Mouse (Mus musculus) testis, adult 2 months (tissue): Measurements from ENCODE around the gene Acox3. TPM values are rescaled to one million over a fixed set of nuclear protein-coding genes. Genes with fewer than 3 reads are reported as not detected.
A peak's percentile ranks its signal among the peaks of the same experiment; 100 is the strongest.

Source experiments
- H3K27ac ChIP-seq: fragments of 200-500 bp; 2 replicates; pipeline ENCODE4 v1.5.1; 2012; ENCODE audit warnings: low read depth, low read length; ENCODE audit not compliant: control insufficient read depth, insufficient read depth
- H3K27me3 ChIP-seq: fragments of 200-500 bp; 2 replicates; pipeline ENCODE4 v1.6.1; 2012; ENCODE audit warnings: mild to moderate bottlenecking, low read length, moderate library complexity; ENCODE audit not compliant: control insufficient read depth, insufficient read depth
- H3K36me3 ChIP-seq: fragments of 200-500 bp; 2 replicates; pipeline ENCODE4 v1.6.1; 2012; ENCODE audit warnings: mild to moderate bottlenecking, low read length; ENCODE audit not compliant: control insufficient read depth, insufficient read depth
- H3K4me1 ChIP-seq: fragments of 200-500 bp; 2 replicates; pipeline ENCODE4 v1.6.1; 2012; ENCODE audit warnings: low read length; ENCODE audit not compliant: control insufficient read depth, insufficient read depth
- H3K4me3 ChIP-seq: fragments of 200-500 bp; 2 replicates; pipeline ENCODE4 v1.5.1; 2012; ENCODE audit warnings: low read depth, mild to moderate bottlenecking, low read length, moderate library complexity, mixed read lengths; ENCODE audit not compliant: control insufficient read depth
- CTCF ChIP-seq: fragments of 200-500 bp; IDR thresholded peaks from 2 replicates; pipeline ENCODE4 v1.5.1; 2012; ENCODE audit warnings: low read depth, mild to moderate bottlenecking, inconsistent platforms, low read length, moderate library complexity; ENCODE audit not compliant: control insufficient read depth, insufficient read depth, insufficient replicate concordance
- POLR2A ChIP-seq: fragments of 200-500 bp; IDR thresholded peaks from 2 replicates; pipeline ENCODE4 v1.6.1; 2012; ENCODE audit warnings: low read depth, mild to moderate bottlenecking, inconsistent platforms, low read length, moderate library complexity; ENCODE audit not compliant: control insufficient read depth
- polyA plus RNA-seq: library from polyadenylated mRNA; depleted of rRNA; stranded (reverse); fragments of >200 nt; gene quantifications from 2 replicates; pipeline ENCODE4 v1.2.3, GENCODE M21; 2012

Gene Acox3
- polyA plus RNA-seq, 1 experiment = 45.2 TPM

DNA sequence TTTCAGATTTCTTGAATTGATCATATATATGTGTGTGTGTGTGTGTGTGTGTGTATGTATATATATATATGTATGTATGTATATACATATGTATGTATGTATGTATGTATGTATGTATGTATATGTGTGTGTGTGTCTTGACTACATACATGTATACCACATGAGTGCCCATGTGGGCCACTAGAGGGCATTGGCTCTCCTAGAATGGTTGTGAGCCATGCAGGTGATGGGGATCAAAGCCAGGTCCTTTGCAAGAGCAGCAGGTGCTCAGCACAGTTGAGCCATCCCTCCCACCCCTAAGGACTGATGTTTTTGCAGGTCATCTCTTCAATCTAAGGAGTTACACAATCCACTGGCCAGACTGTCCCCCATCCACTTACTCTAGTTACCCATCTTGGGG, 46.5 kb downstream of the Acox3 start:
- Histone ChIP-seq H3K27me3 (no peaks in the 10 kb centered on the region), H3K4me1 (no peaks in the 10 kb centered on the region; the same call in none of the 2 replicates), H3K4me3 (no peak overlapping the region), H3K36me3 (no peaks in the 10 kb centered on the region), H3K27ac (no peak overlapping the region)
- TF ChIP-seq POLR2A (no peak), CTCF (no peak)

- Histone ChIP-seq H3K4me3 (no peak overlapping the region), H3K36me3 (no peaks in the 10 kb centered on the region), H3K4me1 (no peaks in the 10 kb centered on the region; the same call in 1 of the 2 replicates), H3K27me3 (no peaks in the 10 kb centered on the region), H3K27ac (no peak overlapping the region)
- TF ChIP-seq POLR2A (no peak), CTCF (no peak)
These were observed 47.9 kb downstream of the Acox3 start for GRCm38 (mm10) chr5:35630706-35631105.

DNA sequence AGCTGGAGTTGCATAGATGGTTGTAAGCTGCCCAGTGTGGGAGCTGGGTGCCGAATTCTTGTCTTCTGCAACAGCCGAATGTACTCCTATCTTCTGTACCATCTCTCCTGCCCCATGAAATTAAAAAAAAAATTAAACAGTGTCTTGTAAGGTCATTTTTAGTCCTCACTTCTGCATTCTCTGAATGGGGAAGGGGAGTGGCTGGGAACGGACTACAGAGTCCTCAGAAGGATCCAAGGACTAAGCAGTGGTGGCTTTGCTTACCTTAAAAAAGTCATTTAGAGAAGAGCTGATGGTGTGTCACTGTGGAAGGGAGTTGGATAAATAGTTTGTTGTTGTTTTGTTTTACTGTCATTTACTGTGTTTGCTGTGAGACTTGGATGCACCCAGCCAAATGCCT, 48.4 kb downstream of the Acox3 start:
- H3K36me3 ChIP-seq = no peaks in the 10 kb centered on the region
- no peak overlapping the region for H3K4me3 ChIP-seq
- TF ChIP-seq POLR2A = no peak
- TF ChIP-seq CTCF = no peak
- no peaks in the 10 kb centered on the region; the same call in 1 of the 2 replicates for H3K4me1 ChIP-seq
- H3K27ac ChIP-seq = no peak overlapping the region
- no peaks in the 10 kb centered on the region for H3K27me3 ChIP-seq

GRCm38 (mm10) chr5:35631755-35632154, 48.9 kb downstream of the Acox3 start:
- Histone ChIP-seq H3K27ac (no peak overlapping the region), H3K4me1 (no peaks in the 10 kb centered on the region; the same call in 1 of the 2 replicates)
- TF ChIP-seq POLR2A = no peak
- TF ChIP-seq CTCF = no peak

DNA sequence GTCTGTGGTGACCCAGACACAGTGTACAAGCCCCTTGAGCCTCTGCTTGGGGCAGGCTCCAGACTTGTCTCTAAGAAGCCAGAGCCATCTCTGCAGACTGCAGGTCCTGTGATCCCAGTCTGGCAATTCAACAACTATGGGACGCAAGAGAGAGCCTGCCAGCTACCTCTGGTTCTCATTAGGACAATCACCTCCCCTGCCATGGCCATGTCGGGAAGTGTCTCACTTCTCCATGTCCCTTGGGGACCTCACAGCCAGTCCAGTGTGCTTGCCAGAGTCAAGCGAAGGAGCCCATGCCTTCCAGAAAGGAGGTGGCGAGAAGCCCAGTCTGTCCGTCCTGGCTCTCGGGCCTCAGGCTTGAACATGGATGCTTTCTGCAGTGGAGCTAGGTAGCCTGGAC, 50.0 kb downstream of the Acox3 start:
- H3K4me3 ChIP-seq = no peak overlapping the region
- H3K4me1 ChIP-seq = no peaks in the 10 kb centered on the region
- H3K36me3 ChIP-seq = no peaks in the 10 kb centered on the region
- H3K27me3 ChIP-seq = no peaks in the 10 kb centered on the region
- TF ChIP-seq CTCF (no peak), POLR2A (no peak)
- no peak overlapping the region for H3K27ac ChIP-seq

More at GRCm38 (mm10) chr5:35631755-35632154, 48.9 kb downstream of the Acox3 start:
- H3K4me3 ChIP-seq = no peak overlapping the region
- H3K36me3 ChIP-seq = no peaks in the 10 kb centered on the region
- H3K27me3 ChIP-seq = no peaks in the 10 kb centered on the region

GRCm38 (mm10) chr5:35636016-35636415, 53.2 kb downstream of the Acox3 start:
- Histone ChIP-seq H3K27me3 (no peaks in the 10 kb centered on the region), H3K4me3 (no peak overlapping the region), H3K4me1 (no peaks in the 10 kb centered on the region), H3K27ac (peak overlapping the region; percentile 63), H3K36me3 (no peaks in the 10 kb centered on the region)
- no peak for TF ChIP-seq POLR2A

DNA sequence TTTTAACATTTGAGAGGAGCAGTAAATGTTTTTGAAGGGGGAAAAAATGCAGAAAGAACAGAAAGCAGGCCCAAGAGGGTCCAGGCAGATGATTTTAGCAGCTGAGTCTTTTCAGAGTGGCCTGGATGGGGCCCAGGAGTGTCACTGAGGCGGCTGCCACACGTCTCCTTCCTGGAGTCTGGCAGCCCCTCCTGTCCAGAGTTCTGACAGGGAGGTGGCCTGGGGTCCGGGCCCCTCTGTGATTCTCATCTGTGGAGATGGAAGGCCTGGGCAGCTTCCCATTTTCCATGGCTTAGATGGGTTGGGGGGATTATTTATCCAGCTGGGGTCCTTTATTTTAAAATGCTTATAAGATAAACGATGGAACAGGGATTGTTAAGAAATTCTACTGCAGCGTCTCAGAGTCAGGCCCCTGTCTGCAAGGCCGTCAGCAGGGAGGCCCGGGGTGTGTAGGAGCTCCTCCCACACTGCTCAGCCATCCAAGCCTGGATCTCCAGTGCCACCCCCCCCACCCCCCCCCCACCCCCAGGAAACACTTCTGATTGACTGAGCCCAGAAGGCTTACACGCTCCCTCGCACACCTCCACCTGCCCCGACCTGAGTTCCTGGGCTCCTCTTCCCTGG, 59.2 kb downstream of the Acox3 start:
- no peaks in the 10 kb centered on the region; the same call in 1 of the 2 replicates for H3K4me1 ChIP-seq
- no peaks in the 10 kb centered on the region for H3K27me3 ChIP-seq
- no peak overlapping the region for H3K27ac ChIP-seq
- no peaks in the 10 kb centered on the region for H3K36me3 ChIP-seq
- no peak overlapping the region for H3K4me3 ChIP-seq
- TF ChIP-seq CTCF = no peak
- no peak for TF ChIP-seq POLR2A
